Mouse (Mus musculus) inflammation-experienced regulatory T-cells, adult 6 months (primary cell): ENCODE measurements around the gene Bbc3. TPM values are rescaled to one million over a fixed set of nuclear protein-coding genes. Genes with fewer than 3 reads are reported as not detected.
A peak's percentile ranks its signal among the peaks of the same experiment; 100 is the strongest.

Experiments
- ATAC-seq: one replicate; pipeline ENCODE4 v1.8.0; 2017
- polyA plus RNA-seq, 3 experiments: library from polyadenylated mRNA; unstranded; fragments of 100-300 nt; shearing (Covaris generic); gene quantifications; one replicate each; pipeline ENCODE4 v1.2.1; 2017

Bbc3 gene
- polyA plus RNA-seq, 3 experiments from 2014 or later, result 0.42 to 1.5 (median 1.2) TPM

GRCm38 (mm10) chr7:16319216-16319615, 11.0 kb downstream of the Bbc3 start:
- ATAC-seq, result no peak

GRCm38 (mm10) chr7:16320479-16320878, 12.3 kb downstream of the Bbc3 start:
- no peak for ATAC-seq

GRCm38 (mm10) chr7:16324661-16325060, 16.5 kb downstream of the Bbc3 start:
- no peak for ATAC-seq

GRCm38 (mm10) chr7:16325920-16326606, 17.9 kb downstream of the Bbc3 start:
- peak; percentile 83 for ATAC-seq

- no peak for ATAC-seq
These were observed 18.4 kb downstream of the Bbc3 start for GRCm38 (mm10) chr7:16326607-16326971.

GRCm38 (mm10) chr7:16329146-16329545, 21.0 kb downstream of the Bbc3 start:
- ATAC-seq, result no peak

- ATAC-seq, result no peak
These were observed 29.5 kb downstream of the Bbc3 start for GRCm38 (mm10) chr7:16337733-16338132.

- ATAC-seq, result no peak
These were observed 36.4 kb downstream of the Bbc3 start for GRCm38 (mm10) chr7:16344598-16344997.

- ATAC-seq, result no peak
These were observed 37.1 kb downstream of the Bbc3 start for GRCm38 (mm10) chr7:16345297-16345696.

- no peak for ATAC-seq
These were observed 41.8 kb downstream of the Bbc3 start for GRCm38 (mm10) chr7:16349999-16350398.

GRCm38 (mm10) chr7:16355854-16356594, 47.8 kb downstream of the Bbc3 start:
- no peak for ATAC-seq

GRCm38 (mm10) chr7:16357602-16358001, 49.4 kb downstream of the Bbc3 start:
- ATAC-seq, result no peak

GRCm38 (mm10) chr7:16364319-16364718, 56.1 kb downstream of the Bbc3 start:
- ATAC-seq, result peak; percentile 88

GRCm38 (mm10) chr7:16364901-16365500, 56.8 kb downstream of the Bbc3 start:
- ATAC-seq, result no peak

GRCm38 (mm10) chr7:16366133-16366646, 58.0 kb downstream of the Bbc3 start:
- no peak for ATAC-seq

- no peak for ATAC-seq
These were observed 58.5 kb downstream of the Bbc3 start for GRCm38 (mm10) chr7:16366669-16367068.

Other genes starting within 250 kb of the Bbc3 start
- gene Zfp541, start 246.6 kb upstream of the Bbc3 start, polyA plus RNA-seq, result under 1 TPM in 1 of 3 experiments, not detected in 2; 0.07 TPM
- gene Napa, start 209.9 kb upstream of the Bbc3 start, polyA plus RNA-seq, result 100 to 1,000 TPM; 191 to 298 (median 208) TPM
- 10 to 100 TPM; 18.7 to 23.5 (median 19.2) TPM for gene Kptn, start 188.5 kb upstream of the Bbc3 start, polyA plus RNA-seq
- not detected for gene Slc8a2, start 178.6 kb upstream of the Bbc3 start, polyA plus RNA-seq
- 10 to 100 TPM in 2 of 3 experiments, 1 to 10 TPM in 1; 8.6 to 23.2 (median 20.8) TPM for gene Meis3, start 133.3 kb upstream of the Bbc3 start, polyA plus RNA-seq
- 10 to 100 TPM in 2 of 3 experiments, 1 to 10 TPM in 1; 8.3 to 12.4 (median 11.4) TPM for gene Dhx34, start 86.4 kb upstream of the Bbc3 start, polyA plus RNA-seq
- under 1 TPM in 1 of 3 experiments, not detected in 2; 0.23 TPM for gene C5ar2, start 64.2 kb upstream of the Bbc3 start, polyA plus RNA-seq
- gene C5ar1, start 48.9 kb upstream of the Bbc3 start, polyA plus RNA-seq, result under 1 TPM in 1 of 3 experiments, not detected in 2; 0.21 TPM
- gene Inafm1, start 34.8 kb upstream of the Bbc3 start, polyA plus RNA-seq, result 1 to 10 TPM in 2 of 3 experiments, under 1 TPM in 1; 0.96 to 2.4 (median 2.3) TPM
- 10 to 100 TPM; 10.6 to 16.3 (median 11.5) TPM for gene Ccdc9, start 21.6 kb upstream of the Bbc3 start, polyA plus RNA-seq
- 100 to 1,000 TPM in 1 of 3 experiments, 10 to 100 TPM in 2; 72.6 to 121 (median 77.7) TPM for gene Sae1, start 79.4 kb downstream of the Bbc3 start, polyA plus RNA-seq
- gene Zc3h4, start 92.5 kb downstream of the Bbc3 start, polyA plus RNA-seq, result 10 to 100 TPM; 13.1 to 20.1 (median 17.3) TPM
- 1 to 10 TPM; 5.3 to 7.7 (median 7.6) TPM for gene Tmem160, start 144.4 kb downstream of the Bbc3 start, polyA plus RNA-seq
- under 1 TPM in 2 of 3 experiments, not detected in 1; 0.18 to 0.24 TPM for gene Npas1, start 169.3 kb downstream of the Bbc3 start, polyA plus RNA-seq